Mouse (Mus musculus) limb, embryonic 14.5 days (tissue): ENCODE data around the gene Cnot10. TPM values are rescaled to one million over a fixed set of nuclear protein-coding genes. Genes with fewer than 3 reads are reported as not detected.

Experiments used
- ATAC-seq: fragments of 200-750 bp; cut with Nextera tagmentation; 2 replicates; pipeline ENCODE4 v1.8.0; 2017; ENCODE audit warnings: low read depth, moderate number of reproducible peaks, moderate TSS enrichment; ENCODE audit not compliant: low FRiP score
- DNase-seq: peaks from one replicate; pipeline ENCODE4 v3.0.0-alpha.2; 2015; ENCODE audit warnings: low spot score
- H3K27ac ChIP-seq: fragments of 300-500 bp; sonication (generic); replicated peaks from 2 replicates; pipeline ENCODE4 v1.5.1; 2014; ENCODE audit warnings: low read depth, mild to moderate bottlenecking, low read length, moderate library complexity, mixed read lengths
- H3K27me3 ChIP-seq: fragments of 300-500 bp; sonication (generic); 2 replicates; pipeline ENCODE4 v1.6.1; 2014; ENCODE audit warnings: low read length, mixed read lengths; ENCODE audit not compliant: control insufficient read depth, insufficient read depth
- H3K36me3 ChIP-seq: fragments of 300-500 bp; sonication (generic); 2 replicates; pipeline ENCODE4 v1.6.1; 2014; ENCODE audit warnings: mild to moderate bottlenecking, low read length, moderate library complexity, mixed read lengths; ENCODE audit not compliant: control insufficient read depth, insufficient read depth
- H3K4me1 ChIP-seq: fragments of 300-500 bp; sonication (generic); 2 replicates; pipeline ENCODE4 v1.6.1; 2014; ENCODE audit warnings: antibody characterized with exemption, low read length, mixed read lengths; ENCODE audit not compliant: control insufficient read depth, insufficient read depth
- H3K4me2 ChIP-seq: fragments of 300-500 bp; sonication (generic); replicated peaks from 2 replicates; pipeline ENCODE4 v1.6.1; 2014; ENCODE audit warnings: low read depth, mild to moderate bottlenecking, low read length, moderate library complexity; ENCODE audit not compliant: severe bottlenecking
- H3K4me3 ChIP-seq: fragments of 300-500 bp; sonication (generic); replicated peaks from 2 replicates; pipeline ENCODE4 v1.5.1; 2014; ENCODE audit warnings: low read length
- H3K9ac ChIP-seq: fragments of 300-500 bp; sonication (generic); 2 replicates; pipeline ENCODE4 v1.6.1; 2014; ENCODE audit warnings: mild to moderate bottlenecking, low read depth, low read length, moderate library complexity; ENCODE audit not compliant: severe bottlenecking
- H3K9me3 ChIP-seq: fragments of 300-500 bp; sonication (generic); 2 replicates; pipeline ENCODE4 v1.6.1; 2016; ENCODE audit warnings: low read length; ENCODE audit not compliant: control insufficient read depth
- POLR2A ChIP-seq: fragments of 200-500 bp; IDR thresholded peaks from 2 replicates; pipeline ENCODE4 v1.8.0; 2012; ENCODE audit warnings: inconsistent platforms, mild to moderate bottlenecking, moderate library complexity, borderline replicate concordance; ENCODE audit not compliant: insufficient read depth, insufficient read length; ENCODE audit errors: extremely low read depth
- WGBS: fragments of 180-500 bp; shearing (Covaris S2); extraction: QIAGEN DNeasy Blood & Tissue Kit; methylation state at CpG from one replicate; pipeline ENCODE4 v1.1.7; 2014; 5-methylcytosine and 5-hydroxymethylcytosine counted together
- polyA plus RNA-seq, 2 experiments: library from polyadenylated mRNA; depleted of rRNA in 1 of 2; stranded (reverse) in 1 of 2; unstranded in 1 of 2; fragments of >200 nt; fragmentation: Nextera tagmentation in 1 of 2; extraction: Ambion mirVana in 1 of 2; gene quantifications; 2 replicates each; pipeline versions ENCODE4 v1.2.1 to v1.2.3; 2012 to 2014

Gene Cnot10
- polyA plus RNA-seq, 2 experiments: 66.8 to 104 TPM

- Histone ChIP-seq H3K36me3 (no peaks in the 10 kb centered on the region), H3K4me1 (peaks cover 19% of the 10 kb centered on the region), H3K9me3 (no peaks in the 10 kb centered on the region), H3K27me3 (no peaks in the 10 kb centered on the region), H3K9ac (no peak overlapping the region), H3K4me3 (no peak overlapping the region), H3K4me2 (peak overlapping the region; percentile 25; the same call in 1 of the 2 replicates), H3K27ac (no peak overlapping the region)
- DNase-seq (no peak), ATAC-seq (no peak; the same call in 1 of the 2 replicates)
- WGBS: 21% methylated on average over 9 of the region's 9 CpGs
- TF ChIP-seq POLR2A: no peak
Measured at GRCm38 (mm10) chr9:114544754-114545393, 95.1 kb downstream of the Cnot10 start.

- no peak overlapping the region for H3K27ac ChIP-seq
- 28% methylated on average over 15 of the region's 17 CpGs for WGBS
Measured at GRCm38 (mm10) chr9:114543882-114544753, 95.9 kb downstream of the Cnot10 start.

GRCm38 (mm10) chr9:114541279-114541741 lies 98.7 kb downstream of the Cnot10 start:
- Histone ChIP-seq H3K27me3 (no peaks in the 10 kb centered on the region), H3K4me3 (no peak overlapping the region), H3K9me3 (no peaks in the 10 kb centered on the region), H3K4me1 (peaks cover 24% of the 10 kb centered on the region), H3K4me2 (no peak overlapping the region), H3K36me3 (no peaks in the 10 kb centered on the region), H3K9ac (no peak overlapping the region), H3K27ac (no peak overlapping the region)
- DNase-seq (no peak), ATAC-seq (peak; percentile 28; the same call in 1 of the 2 replicates)
- TF ChIP-seq POLR2A: no peak
- 50% methylated on average over 1 of the region's 1 CpGs for WGBS

More at GRCm38 (mm10) chr9:114543882-114544753, 95.9 kb downstream of the Cnot10 start:
- no peak overlapping the region for H3K4me3 ChIP-seq
- peak overlapping the region; percentile 25; the same call in 1 of the 2 replicates for H3K4me2 ChIP-seq
- H3K9ac ChIP-seq: no peak overlapping the region
- no peaks in the 10 kb centered on the region for H3K36me3 ChIP-seq
- no peak for TF ChIP-seq POLR2A
- H3K27me3 ChIP-seq: no peaks in the 10 kb centered on the region
- no peak for DNase-seq
- 0 out of 2 replicates have a peak, but pooled peaks have one; percentile 10 for ATAC-seq
- peaks cover 19% of the 10 kb centered on the region for H3K4me1 ChIP-seq
- H3K9me3 ChIP-seq: no peaks in the 10 kb centered on the region

GRCm38 (mm10) chr9:114538996-114539563 lies 100.9 kb downstream of the Cnot10 start:
- H3K36me3 ChIP-seq: no peaks in the 10 kb centered on the region
- no peaks in the 10 kb centered on the region for H3K9me3 ChIP-seq
- no peak for TF ChIP-seq POLR2A
- no peak for DNase-seq
- no peak overlapping the region for H3K4me3 ChIP-seq
- ATAC-seq: no peak
- no peaks in the 10 kb centered on the region for H3K27me3 ChIP-seq
- H3K4me1 ChIP-seq: peaks cover 13% of the 10 kb centered on the region
- no peak overlapping the region for H3K4me2 ChIP-seq
- H3K27ac ChIP-seq: no peak overlapping the region
- H3K9ac ChIP-seq: no peak overlapping the region
- 60% methylated on average over 7 of the region's 7 CpGs for whole genome bisulfite sequencing

GRCm38 (mm10) chr9:114536628-114537027 lies 103.4 kb downstream of the Cnot10 start:
- Histone ChIP-seq H3K9ac (no peak overlapping the region), H3K27ac (no peak overlapping the region), H3K4me1 (peaks cover 10% of the 10 kb centered on the region), H3K4me2 (no peak overlapping the region), H3K27me3 (no peaks in the 10 kb centered on the region), H3K36me3 (no peaks in the 10 kb centered on the region), H3K4me3 (no peak overlapping the region), H3K9me3 (no peaks in the 10 kb centered on the region)
- WGBS: 26% methylated on average over 2 of the region's 2 CpGs
- DNase-seq (no peak), ATAC-seq (no peak)
- no peak for TF ChIP-seq POLR2A

Other genes starting within 250 kb of the Cnot10 start
- 242 and 272 TPM in 2 replicates for gene Crtap, start 249.5 kb downstream of the Cnot10 start, polyA plus RNA-seq (2012; rRNA removed)
- gene Crtap, start 249.5 kb downstream of the Cnot10 start, polyA plus RNA-seq (2014; fragmentation: Nextera tagmentation; extraction: Ambion mirVana): 221 and 228 TPM in 2 replicates
- gene Glb1, start 239.1 kb downstream of the Cnot10 start, polyA plus RNA-seq (2012; rRNA removed): 36.6 and 44.0 TPM in 2 replicates
- 40.7 and 41.9 TPM in 2 replicates for gene Glb1, start 239.1 kb downstream of the Cnot10 start, polyA plus RNA-seq (2014; fragmentation: Nextera tagmentation; extraction: Ambion mirVana)
- 4.4 and 5.4 TPM in 2 replicates for gene Tmppe, start 239.1 kb downstream of the Cnot10 start, polyA plus RNA-seq (2012; rRNA removed)
- 3.5 and 3.7 TPM in 2 replicates for gene Tmppe, start 239.1 kb downstream of the Cnot10 start, polyA plus RNA-seq (2014; fragmentation: Nextera tagmentation; extraction: Ambion mirVana)
- gene Ccr4, start 135.3 kb downstream of the Cnot10 start, polyA plus RNA-seq (2012; rRNA removed): 1.2 and 2.5 TPM in 2 replicates
- gene Ccr4, start 135.3 kb downstream of the Cnot10 start, polyA plus RNA-seq (2014; fragmentation: Nextera tagmentation; extraction: Ambion mirVana): 1.2 and 2.7 TPM in 2 replicates
- 1.9 and 2.0 TPM in 2 replicates for gene C130032M10Rik, start 124.5 kb downstream of the Cnot10 start, polyA plus RNA-seq (2012; rRNA removed)
- gene C130032M10Rik, start 124.5 kb downstream of the Cnot10 start, polyA plus RNA-seq (2014; fragmentation: Nextera tagmentation; extraction: Ambion mirVana): 1.3 and 3.4 TPM in 2 replicates
- gene Trim71, start 75.8 kb downstream of the Cnot10 start, polyA plus RNA-seq (2012; rRNA removed): 0.33 and 0.50 TPM in 2 replicates
- 0.26 TPM in 2 replicates for gene Trim71, start 75.8 kb downstream of the Cnot10 start, polyA plus RNA-seq (2014; fragmentation: Nextera tagmentation; extraction: Ambion mirVana)
- 30.9 and 39.5 TPM in 2 replicates for gene Dync1li1, start 48.6 kb upstream of the Cnot10 start, polyA plus RNA-seq (2012; rRNA removed)
- 34.5 and 39.6 TPM in 2 replicates for gene Dync1li1, start 48.6 kb upstream of the Cnot10 start, polyA plus RNA-seq (2014; fragmentation: Nextera tagmentation; extraction: Ambion mirVana)
- 21.9 and 23.4 TPM in 2 replicates for gene Cmtm6, start 90.9 kb upstream of the Cnot10 start, polyA plus RNA-seq (2012; rRNA removed)
- 40.5 and 41.0 TPM in 2 replicates for gene Cmtm6, start 90.9 kb upstream of the Cnot10 start, polyA plus RNA-seq (2014; fragmentation: Nextera tagmentation; extraction: Ambion mirVana)
- 118 and 165 TPM in 2 replicates for gene Cmtm7, start 141.7 kb upstream of the Cnot10 start, polyA plus RNA-seq (2012; rRNA removed)
- gene Cmtm7, start 141.7 kb upstream of the Cnot10 start, polyA plus RNA-seq (2014; fragmentation: Nextera tagmentation; extraction: Ambion mirVana): 126 and 127 TPM in 2 replicates
- 14.2 and 19.7 TPM in 2 replicates for gene Cmtm8, start 204.0 kb upstream of the Cnot10 start, polyA plus RNA-seq (2012; rRNA removed)
- gene Cmtm8, start 204.0 kb upstream of the Cnot10 start, polyA plus RNA-seq (2014; fragmentation: Nextera tagmentation; extraction: Ambion mirVana): 19.2 and 20.5 TPM in 2 replicates